Mouse (Mus musculus): Measurements from ENCODE around the gene Etv2. TPM values are rescaled to one million over a fixed set of nuclear protein-coding genes. Genes with fewer than 3 reads are reported as not detected.

Etv2 gene
- polyA plus RNA-seq, 1 experiment from 2014 or later, result 0.19 TPM

- Histone ChIP-seq H3K9me3 (ENCODE audit: control insufficient read depth, low read length) (no peaks in the 10 kb centered on the region), H3K9ac (no peak overlapping the region), H3K27me3 (ENCODE audit: control insufficient read depth, insufficient read depth, low read length) (no peaks in the 10 kb centered on the region), H3K36me3 (replicated peaks; ENCODE audit: control insufficient read depth, insufficient read depth) (no peaks in the 10 kb centered on the region), H3K4me3 (replicated peaks; ENCODE audit: low read length) (no peak overlapping the region), H3K4me2 (replicated peaks) (no peak overlapping the region), H3K4me1 (replicated peaks; ENCODE audit: control insufficient read depth, insufficient read depth, low read length) (peaks cover 4% of the 10 kb centered on the region; the same call in 1 of the 2 replicates), H3K27ac (no peak overlapping the region)
- WGBS, result 91% methylated on average over 8 of the region's 8 CpGs
- DNase-seq (ENCODE audit: low spot score), result no peak
- ATAC-seq (ENCODE audit: low FRiP score), result no peak
These were observed 30.7 kb downstream of the Etv2 start for GRCm38 (mm10) chr7:30604944-30605343.

GRCm38 (mm10) chr7:30604424-30604823 lies 31.2 kb downstream of the Etv2 start:
- Histone ChIP-seq H3K4me2 (replicated peaks) (no peak overlapping the region), H3K27me3 (ENCODE audit: control insufficient read depth, insufficient read depth, low read length) (no peaks in the 10 kb centered on the region), H3K4me3 (replicated peaks; ENCODE audit: low read length) (no peak overlapping the region), H3K36me3 (replicated peaks; ENCODE audit: control insufficient read depth, insufficient read depth) (no peaks in the 10 kb centered on the region), H3K27ac (no peak overlapping the region), H3K9me3 (ENCODE audit: control insufficient read depth, low read length) (no peaks in the 10 kb centered on the region), H3K4me1 (replicated peaks; ENCODE audit: control insufficient read depth, insufficient read depth, low read length) (peaks cover 8% of the 10 kb centered on the region; the same call in 1 of the 2 replicates), H3K9ac (no peak overlapping the region)
- ATAC-seq (ENCODE audit: low FRiP score) (no peak), DNase-seq (ENCODE audit: low spot score) (no peak)
- 69% methylated on average over 8 of the region's 8 CpGs for WGBS

- Histone ChIP-seq H3K4me1 (replicated peaks; ENCODE audit: control insufficient read depth, insufficient read depth, low read length) (peaks cover 8% of the 10 kb centered on the region; the same call in 1 of the 2 replicates), H3K36me3 (replicated peaks; ENCODE audit: control insufficient read depth, insufficient read depth) (no peaks in the 10 kb centered on the region), H3K27ac (no peak overlapping the region), H3K27me3 (ENCODE audit: control insufficient read depth, insufficient read depth, low read length) (no peaks in the 10 kb centered on the region), H3K9ac (no peak overlapping the region), H3K4me2 (replicated peaks) (no peak overlapping the region), H3K9me3 (ENCODE audit: control insufficient read depth, low read length) (no peaks in the 10 kb centered on the region), H3K4me3 (replicated peaks; ENCODE audit: low read length) (no peak overlapping the region)
- 58% methylated on average over 3 of the region's 3 CpGs for WGBS
- ATAC-seq (ENCODE audit: low FRiP score), result no peak
- no peak for DNase-seq (ENCODE audit: low spot score)
These were observed 33.1 kb downstream of the Etv2 start for GRCm38 (mm10) chr7:30602583-30602982.

- Histone ChIP-seq H3K9ac (no peak overlapping the region), H3K4me2 (replicated peaks) (peak overlapping the region; percentile 48; the same call in 1 of the 2 replicates), H3K27me3 (ENCODE audit: control insufficient read depth, insufficient read depth, low read length) (no peaks in the 10 kb centered on the region), H3K4me3 (replicated peaks; ENCODE audit: low read length) (no peak overlapping the region), H3K27ac (no peak overlapping the region), H3K4me1 (replicated peaks; ENCODE audit: control insufficient read depth, insufficient read depth, low read length) (peaks cover 8% of the 10 kb centered on the region; the same call in 1 of the 2 replicates), H3K9me3 (ENCODE audit: control insufficient read depth, low read length) (no peaks in the 10 kb centered on the region), H3K36me3 (replicated peaks; ENCODE audit: control insufficient read depth, insufficient read depth) (no peaks in the 10 kb centered on the region)
- ATAC-seq (ENCODE audit: low FRiP score) (no peak), DNase-seq (ENCODE audit: low spot score) (no peak)
- 75% methylated on average over 7 of the region's 7 CpGs for WGBS
These were observed 35.0 kb downstream of the Etv2 start for GRCm38 (mm10) chr7:30600651-30601050.

GRCm38 (mm10) chr7:30599933-30600353 lies 35.7 kb downstream of the Etv2 start:
- Histone ChIP-seq H3K4me1 (replicated peaks; ENCODE audit: control insufficient read depth, insufficient read depth, low read length) (peaks cover 8% of the 10 kb centered on the region; the same call in 1 of the 2 replicates), H3K27me3 (ENCODE audit: control insufficient read depth, insufficient read depth, low read length) (no peaks in the 10 kb centered on the region), H3K27ac (peak overlapping the region; percentile 39; the same call in 1 of the 2 replicates), H3K4me3 (replicated peaks; ENCODE audit: low read length) (no peak overlapping the region), H3K36me3 (replicated peaks; ENCODE audit: control insufficient read depth, insufficient read depth) (no peaks in the 10 kb centered on the region), H3K9me3 (ENCODE audit: control insufficient read depth, low read length) (no peaks in the 10 kb centered on the region), H3K9ac (no peak overlapping the region), H3K4me2 (replicated peaks) (peak overlapping the region; percentile 48)
- WGBS, result 2% methylated on average over 16 of the region's 16 CpGs
- ATAC-seq (ENCODE audit: low FRiP score), result peak; percentile 98
- peak; percentile 92 for DNase-seq (ENCODE audit: low spot score)

GRCm38 (mm10) chr7:30598786-30599185 lies 36.9 kb downstream of the Etv2 start, which contains the start of gene Zbtb32:
Gene Zbtb32, minus strand, starts transcription at chr7:30598909.
- Histone ChIP-seq H3K27me3 (ENCODE audit: control insufficient read depth, insufficient read depth, low read length) (no peaks in the 10 kb centered on the region), H3K4me1 (replicated peaks; ENCODE audit: control insufficient read depth, insufficient read depth, low read length) (peaks cover 8% of the 10 kb centered on the region; the same call in 1 of the 2 replicates), H3K9ac (no peak within 1 kb of the TSS), H3K27ac (peak within 1 kb of the TSS; percentile 39; the same call in 1 of the 2 replicates), H3K36me3 (replicated peaks; ENCODE audit: control insufficient read depth, insufficient read depth) (no peaks in the 10 kb centered on the region), H3K4me3 (replicated peaks; ENCODE audit: low read length) (no peak within 1 kb of the TSS), H3K9me3 (ENCODE audit: control insufficient read depth, low read length) (no peaks in the 10 kb centered on the region), H3K4me2 (replicated peaks) (peak within 1 kb of the TSS; percentile 48)
- 95% methylated on average over 12 of the region's 12 CpGs for WGBS
- no peak for ATAC-seq (ENCODE audit: low FRiP score)
- no peak for DNase-seq (ENCODE audit: low spot score)

- no peaks in the 10 kb centered on the region for H3K27me3 ChIP-seq (ENCODE audit: control insufficient read depth, insufficient read depth, low read length)
- ATAC-seq (ENCODE audit: low FRiP score), result no peak
- peaks cover 8% of the 10 kb centered on the region; the same call in 1 of the 2 replicates for H3K4me1 ChIP-seq (replicated peaks; ENCODE audit: control insufficient read depth, insufficient read depth, low read length)
- no peak overlapping the region for H3K27ac ChIP-seq
- H3K36me3 ChIP-seq (replicated peaks; ENCODE audit: control insufficient read depth, insufficient read depth), result no peaks in the 10 kb centered on the region
- H3K4me3 ChIP-seq (replicated peaks; ENCODE audit: low read length), result no peak overlapping the region
- no peak for DNase-seq (ENCODE audit: low spot score)
- WGBS, result 81% methylated on average over 5 of the region's 5 CpGs
- H3K4me2 ChIP-seq (replicated peaks), result no peak overlapping the region
- no peaks in the 10 kb centered on the region for H3K9me3 ChIP-seq (ENCODE audit: control insufficient read depth, low read length)
- H3K9ac ChIP-seq, result no peak overlapping the region
These were observed 38.8 kb downstream of the Etv2 start for GRCm38 (mm10) chr7:30596811-30597210.

GRCm38 (mm10) chr7:30596093-30596492 lies 39.6 kb downstream of the Etv2 start:
- Histone ChIP-seq H3K4me3 (replicated peaks; ENCODE audit: low read length) (no peak overlapping the region), H3K27ac (no peak overlapping the region), H3K4me2 (replicated peaks) (no peak overlapping the region), H3K36me3 (replicated peaks; ENCODE audit: control insufficient read depth, insufficient read depth) (no peaks in the 10 kb centered on the region), H3K9me3 (ENCODE audit: control insufficient read depth, low read length) (no peaks in the 10 kb centered on the region), H3K27me3 (ENCODE audit: control insufficient read depth, insufficient read depth, low read length) (no peaks in the 10 kb centered on the region), H3K9ac (no peak overlapping the region), H3K4me1 (replicated peaks; ENCODE audit: control insufficient read depth, insufficient read depth, low read length) (peaks cover 8% of the 10 kb centered on the region; the same call in 1 of the 2 replicates)
- WGBS, result 85% methylated on average over 5 of the region's 5 CpGs
- no peak for ATAC-seq (ENCODE audit: low FRiP score)
- no peak for DNase-seq (ENCODE audit: low spot score)

- ATAC-seq (ENCODE audit: low FRiP score), result no peak
- Histone ChIP-seq H3K27me3 (ENCODE audit: control insufficient read depth, insufficient read depth, low read length) (no peaks in the 10 kb centered on the region), H3K9ac (no peak overlapping the region), H3K4me3 (replicated peaks; ENCODE audit: low read length) (no peak overlapping the region), H3K27ac (no peak overlapping the region), H3K4me1 (replicated peaks; ENCODE audit: control insufficient read depth, insufficient read depth, low read length) (peaks cover 2% of the 10 kb centered on the region; the same call in 1 of the 2 replicates), H3K36me3 (replicated peaks; ENCODE audit: control insufficient read depth, insufficient read depth) (no peaks in the 10 kb centered on the region), H3K4me2 (replicated peaks) (no peak overlapping the region), H3K9me3 (ENCODE audit: control insufficient read depth, low read length) (no peaks in the 10 kb centered on the region)
- DNase-seq (ENCODE audit: low spot score), result no peak
- WGBS, result 69% methylated on average over 4 of the region's 4 CpGs
These were observed 41.1 kb downstream of the Etv2 start for GRCm38 (mm10) chr7:30594510-30595024.

Measured in hindbrain, embryonic 14.5 days (tissue).